Mouse (Mus musculus) stomach, postnatal 0 days (tissue): ENCODE results near the gene Zbtb1. TPM values are rescaled to one million over a fixed set of nuclear protein-coding genes. Genes with fewer than 3 reads are reported as not detected.

Source experiments
- ATAC-seq: fragments of 200-750 bp; cut with Nextera tagmentation; 2 replicates; pipeline ENCODE4 v1.8.0; 2017; ENCODE audit not compliant: low FRiP score, low TSS enrichment
- DNase-seq: peaks from one replicate; pipeline ENCODE4 v3.0.0-alpha.2; 2016; ENCODE audit warnings: low spot score
- H3K27ac ChIP-seq: fragments of 300-500 bp; sonication (generic); replicated peaks from 2 replicates; pipeline ENCODE4 v1.5.1; 2014; ENCODE audit warnings: mild to moderate bottlenecking, control low read depth
- H3K27me3 ChIP-seq: fragments of 300-500 bp; sonication (generic); 2 replicates; pipeline ENCODE4 v1.6.1; 2014; ENCODE audit warnings: low read length; ENCODE audit not compliant: control insufficient read depth, insufficient read depth
- H3K36me3 ChIP-seq: fragments of 300-500 bp; sonication (generic); 2 replicates; pipeline ENCODE4 v1.6.1; 2014; ENCODE audit warnings: low read length, mixed read lengths; ENCODE audit not compliant: control insufficient read depth, insufficient read depth
- H3K4me1 ChIP-seq: fragments of 300-500 bp; sonication (generic); replicated peaks from 2 replicates; pipeline ENCODE4 v1.6.1; 2014; ENCODE audit warnings: antibody characterized with exemption; ENCODE audit not compliant: control insufficient read depth, insufficient read depth
- H3K4me2 ChIP-seq: fragments of 300-500 bp; sonication (generic); replicated peaks from 2 replicates; pipeline ENCODE4 v1.6.1; 2014; ENCODE audit warnings: low read depth, mild to moderate bottlenecking, control low read depth, moderate library complexity
- H3K4me3 ChIP-seq: fragments of 300-500 bp; sonication (generic); 2 replicates; pipeline ENCODE4 v1.5.1; 2014; ENCODE audit warnings: low read depth, low read length, control low read depth
- H3K9ac ChIP-seq: fragments of 300-500 bp; sonication (generic); 2 replicates; pipeline ENCODE4 v1.6.1; 2014; ENCODE audit warnings: mild to moderate bottlenecking, low read length, control low read depth, mixed read lengths
- H3K9me3 ChIP-seq: fragments of 300-500 bp; sonication (generic); 2 replicates; pipeline ENCODE4 v1.6.1; 2016; ENCODE audit warnings: low read length; ENCODE audit not compliant: control insufficient read depth
- CTCF ChIP-seq: IDR thresholded peaks from 2 replicates; pipeline ENCODE4 v1.5.1; 2016; ENCODE audit warnings: antibody characterized with exemption, low read depth, mild to moderate bottlenecking, moderate library complexity
- EP300 ChIP-seq: optimal IDR thresholded peaks from 2 replicates; pipeline ENCODE3; 2016; ENCODE audit warnings: antibody characterized with exemption
- WGBS: fragments of 180-500 bp; shearing (Covaris S2); extraction: QIAGEN DNeasy Blood & Tissue Kit; methylation state at CpG from one replicate; pipeline ENCODE4 v1.1.7; 2014; 5-methylcytosine and 5-hydroxymethylcytosine counted together
- polyA plus RNA-seq: library from polyadenylated mRNA; unstranded; fragments of >200 nt; fragmentation: Nextera tagmentation; extraction: Ambion mirVana; gene quantifications from 2 replicates; pipeline ENCODE4 v1.2.1, GENCODE M21; 2015

The Zbtb1 gene
- polyA plus RNA-seq, 1 experiment from 2014 or later: 5.0 TPM

DNA sequence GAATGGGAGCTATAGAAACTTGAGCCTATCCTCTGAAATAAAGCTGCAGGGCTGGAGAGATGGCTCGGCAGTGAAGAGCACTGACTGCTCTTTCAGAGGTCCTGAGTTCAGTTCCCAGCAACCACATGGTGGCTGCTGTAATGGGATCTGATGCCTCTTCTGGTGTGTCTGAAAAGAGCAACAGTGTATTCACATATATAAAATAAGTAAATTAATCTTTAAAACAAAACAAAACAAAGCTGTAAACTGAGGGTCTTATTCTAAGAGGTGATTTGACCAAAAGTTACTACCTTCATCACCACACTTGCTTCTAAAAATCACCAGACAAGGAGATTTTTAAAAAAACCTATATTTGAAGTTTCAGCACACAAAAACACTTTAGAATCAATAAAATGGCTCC is 9.2 kb upstream of the Zbtb1 start:
- Histone ChIP-seq H3K9me3 (no peaks in the 10 kb centered on the region), H3K9ac (no peak overlapping the region), H3K4me3 (no peak overlapping the region), H3K27ac (no peak overlapping the region), H3K4me2 (no peak overlapping the region), H3K4me1 (no peaks in the 10 kb centered on the region), H3K36me3 (no peaks in the 10 kb centered on the region), H3K27me3 (no peaks in the 10 kb centered on the region)
- DNase-seq (no peak), ATAC-seq (no peak)
- WGBS: 77% methylated on average over 1 of the region's 1 CpGs
- no peak for TF ChIP-seq EP300
- TF ChIP-seq CTCF: no peak

DNA sequence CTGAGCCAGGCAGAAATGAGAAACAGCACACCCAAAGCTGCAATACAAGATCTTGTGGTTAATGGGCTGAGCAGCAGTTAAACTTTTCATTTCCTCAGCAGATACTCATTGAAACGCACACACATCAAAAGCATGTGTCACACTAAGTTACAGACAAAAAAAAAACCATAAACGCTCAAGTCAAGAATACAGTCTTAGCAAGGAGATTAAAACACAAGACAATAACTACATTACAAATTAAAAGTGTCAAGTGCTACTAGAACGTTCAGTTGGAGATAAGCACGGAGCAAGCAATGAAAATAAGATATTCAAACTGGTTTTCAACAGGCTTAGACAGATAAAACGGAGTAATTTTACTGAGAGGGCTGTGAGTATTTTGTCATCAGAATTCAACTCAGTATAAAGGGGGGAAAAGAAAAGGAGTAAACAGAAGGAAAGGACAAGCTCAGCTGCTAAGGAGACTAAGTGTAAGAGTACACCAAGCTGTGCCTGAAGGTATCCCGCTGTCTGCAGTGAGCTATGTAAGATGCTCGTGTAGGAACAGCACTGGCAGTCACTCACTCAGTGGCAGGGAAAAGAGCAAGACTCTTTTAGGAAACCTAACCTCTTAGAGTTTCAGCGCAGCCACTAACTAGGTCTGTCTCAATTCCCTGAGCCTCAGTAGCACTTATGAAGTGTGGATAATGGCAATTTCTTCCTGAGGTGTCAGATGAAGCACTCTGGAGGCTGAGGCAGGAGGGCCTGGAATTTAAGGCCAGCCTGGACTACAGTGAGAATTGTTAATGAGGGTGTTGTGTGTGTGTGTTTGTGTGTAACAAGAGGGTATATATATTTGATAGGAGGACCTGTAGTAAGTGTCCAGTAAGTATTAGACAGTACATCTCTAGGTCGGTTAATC is 8.4 kb upstream of the Zbtb1 start:
- no peak overlapping the region for H3K4me2 ChIP-seq
- no peak for DNase-seq
- no peaks in the 10 kb centered on the region for H3K4me1 ChIP-seq
- ATAC-seq: no peak
- H3K9ac ChIP-seq: no peak overlapping the region
- no peaks in the 10 kb centered on the region for H3K36me3 ChIP-seq
- TF ChIP-seq EP300 (no peak), CTCF (no peak)
- no peaks in the 10 kb centered on the region for H3K9me3 ChIP-seq
- no peak overlapping the region for H3K27ac ChIP-seq
- no peaks in the 10 kb centered on the region for H3K27me3 ChIP-seq
- H3K4me3 ChIP-seq: no peak overlapping the region
- WGBS: 55% methylated on average over 9 of the region's 9 CpGs

DNA sequence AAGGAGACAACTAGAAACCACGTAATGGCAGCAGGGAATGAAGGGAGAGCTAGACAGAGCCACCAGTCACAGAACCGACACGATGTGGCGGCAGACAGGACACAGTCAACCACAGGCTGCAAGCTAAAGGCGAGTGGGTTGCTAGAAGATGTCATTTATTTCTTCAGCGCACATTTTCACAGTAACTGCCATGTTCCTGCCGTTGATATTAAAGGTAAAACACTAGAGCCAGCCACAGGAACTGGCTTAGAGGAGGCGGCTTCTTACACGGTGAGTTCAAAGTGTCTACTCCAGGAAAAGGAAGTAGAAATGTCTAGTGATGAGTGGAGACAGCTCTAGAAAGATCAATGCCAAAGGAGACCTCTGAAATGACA is 7.8 kb upstream of the Zbtb1 start:
- Histone ChIP-seq H3K4me3 (no peak overlapping the region), H3K4me1 (no peaks in the 10 kb centered on the region), H3K27ac (no peak overlapping the region), H3K4me2 (no peak overlapping the region), H3K36me3 (no peaks in the 10 kb centered on the region), H3K9me3 (no peaks in the 10 kb centered on the region), H3K9ac (no peak overlapping the region), H3K27me3 (no peaks in the 10 kb centered on the region)
- 77% methylated on average over 9 of the region's 9 CpGs for whole genome bisulfite sequencing
- DNase-seq (no peak), ATAC-seq (no peak)
- TF ChIP-seq EP300 (no peak), CTCF (no peak)

DNA sequence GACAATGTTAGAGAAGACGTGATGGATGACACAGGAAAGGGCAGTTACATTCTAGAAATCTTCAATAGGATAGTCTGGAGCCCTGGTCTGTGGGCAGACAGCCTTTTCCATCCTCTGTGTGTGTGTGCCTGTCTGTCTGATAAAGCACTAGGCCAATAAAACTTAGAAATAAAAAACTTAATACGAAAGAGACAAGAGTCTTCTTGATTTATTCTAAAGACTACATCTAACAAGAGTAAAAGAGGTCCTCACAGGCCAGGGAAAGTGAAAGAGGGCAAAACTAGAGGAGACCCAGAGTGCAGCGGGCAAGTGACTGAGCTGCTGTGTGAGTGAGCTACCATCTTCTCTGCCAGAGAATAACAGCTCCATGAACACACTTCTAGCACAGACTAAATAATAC is 3.8 kb upstream of the Zbtb1 start:
- Histone ChIP-seq H3K4me2 (no peak overlapping the region), H3K9me3 (no peaks in the 10 kb centered on the region), H3K27ac (no peak overlapping the region), H3K9ac (no peak overlapping the region), H3K36me3 (no peaks in the 10 kb centered on the region), H3K27me3 (no peaks in the 10 kb centered on the region), H3K4me3 (no peak overlapping the region), H3K4me1 (0 out of 2 replicates have a peak, but pooled peaks cover 2% of the 10 kb centered on the region)
- ATAC-seq: no peak
- TF ChIP-seq EP300 (no peak), CTCF (no peak)
- DNase-seq: no peak
- 82% methylated on average over 3 of the region's 3 CpGs for WGBS

DNA sequence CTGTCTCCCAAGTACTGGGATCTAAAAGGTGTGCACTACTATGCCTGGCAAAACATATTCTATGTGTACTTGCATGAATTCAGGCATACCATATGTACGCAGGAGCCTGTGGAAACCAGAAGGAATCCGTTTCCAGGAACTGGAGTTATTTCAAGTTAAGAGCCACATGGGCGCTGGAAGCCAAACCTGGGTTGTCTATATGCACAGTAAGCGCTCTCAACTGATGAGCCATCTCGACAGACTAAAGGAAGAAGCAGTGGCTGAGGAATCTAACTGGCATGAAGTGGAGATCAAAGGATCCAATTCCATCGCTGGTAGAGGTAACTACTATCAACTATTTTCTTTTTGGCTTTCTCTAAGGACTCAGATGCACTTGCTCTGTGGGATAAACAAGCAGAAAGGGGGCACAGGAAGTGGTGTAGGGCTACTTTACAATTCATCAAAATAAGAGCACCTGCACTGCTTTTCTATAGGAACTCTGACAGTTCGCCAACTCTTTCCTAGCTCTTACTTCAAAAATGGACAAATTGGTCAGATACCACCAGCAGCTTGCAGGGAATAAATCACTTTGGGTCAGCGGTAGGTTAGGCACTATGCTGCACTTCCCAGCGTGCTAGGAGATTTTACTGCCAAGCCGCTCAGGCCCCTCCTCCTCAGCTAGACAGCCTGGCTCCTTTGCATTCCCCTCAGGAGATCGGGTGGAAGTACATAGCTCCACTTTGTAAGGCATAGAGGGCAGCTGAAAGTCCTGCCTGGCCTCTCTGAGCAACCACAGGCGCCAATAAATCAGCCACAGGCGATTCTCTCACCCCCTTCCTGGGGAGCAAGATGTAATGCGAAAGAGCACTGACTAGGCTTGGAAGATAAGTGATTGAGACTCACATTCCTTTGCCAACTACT is 2.7 kb upstream of the Zbtb1 start:
- peak overlapping the region; percentile 18 for H3K4me2 ChIP-seq
- ATAC-seq (no peak), DNase-seq (no peak)
- H3K36me3 ChIP-seq: no peaks in the 10 kb centered on the region
- H3K4me1 ChIP-seq: 0 out of 2 replicates have a peak, but pooled peaks cover 2% of the 10 kb centered on the region
- H3K9me3 ChIP-seq: no peaks in the 10 kb centered on the region
- 28% methylated on average over 14 of the region's 14 CpGs for WGBS
- peak overlapping the region; percentile 51; the same call in 1 of the 2 replicates for H3K9ac ChIP-seq
- H3K4me3 ChIP-seq: peak overlapping the region; percentile 10; the same call in 1 of the 2 replicates
- TF ChIP-seq EP300 (no peak), CTCF (no peak)
- no peaks in the 10 kb centered on the region for H3K27me3 ChIP-seq
- H3K27ac ChIP-seq: no peak overlapping the region
